Mouse (Mus musculus) 3134 (cell line): ENCODE measurements around the gene Bst2.
"Not testable (repeated sequence)": the region's sequence is repeated elsewhere in the genome, so short reads cannot be mapped to it uniquely, and the experiment has no call there.

Experiments
- DNase-seq: peaks from one replicate; pipeline ENCODE4 v3.0.0-alpha.2; 2011; ENCODE audit warnings: low spot score; ENCODE audit not compliant: insufficient read length; ENCODE audit errors: extremely low read depth

Gene Bst2

DNA sequence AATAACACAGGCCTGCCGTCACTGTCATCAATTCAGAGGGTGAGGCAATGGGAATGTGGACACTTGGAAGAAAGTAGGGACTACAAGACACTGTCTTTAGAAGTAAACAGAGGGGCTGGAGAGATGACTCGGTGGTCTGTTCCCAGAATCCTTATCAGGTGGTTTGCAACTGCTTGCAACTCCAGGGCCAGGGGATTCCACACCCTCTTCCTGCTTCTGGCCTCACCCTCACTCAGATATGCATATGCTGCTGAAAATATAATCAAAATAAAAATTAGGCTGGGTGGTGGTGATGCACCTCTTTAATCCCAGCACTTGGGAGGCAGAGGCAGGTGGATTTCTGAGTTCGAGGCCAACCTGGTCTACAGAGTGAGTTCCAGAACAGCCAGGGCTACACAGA, 22.8 kb upstream of the Bst2 start:
- DNase-seq = no peak

DNA sequence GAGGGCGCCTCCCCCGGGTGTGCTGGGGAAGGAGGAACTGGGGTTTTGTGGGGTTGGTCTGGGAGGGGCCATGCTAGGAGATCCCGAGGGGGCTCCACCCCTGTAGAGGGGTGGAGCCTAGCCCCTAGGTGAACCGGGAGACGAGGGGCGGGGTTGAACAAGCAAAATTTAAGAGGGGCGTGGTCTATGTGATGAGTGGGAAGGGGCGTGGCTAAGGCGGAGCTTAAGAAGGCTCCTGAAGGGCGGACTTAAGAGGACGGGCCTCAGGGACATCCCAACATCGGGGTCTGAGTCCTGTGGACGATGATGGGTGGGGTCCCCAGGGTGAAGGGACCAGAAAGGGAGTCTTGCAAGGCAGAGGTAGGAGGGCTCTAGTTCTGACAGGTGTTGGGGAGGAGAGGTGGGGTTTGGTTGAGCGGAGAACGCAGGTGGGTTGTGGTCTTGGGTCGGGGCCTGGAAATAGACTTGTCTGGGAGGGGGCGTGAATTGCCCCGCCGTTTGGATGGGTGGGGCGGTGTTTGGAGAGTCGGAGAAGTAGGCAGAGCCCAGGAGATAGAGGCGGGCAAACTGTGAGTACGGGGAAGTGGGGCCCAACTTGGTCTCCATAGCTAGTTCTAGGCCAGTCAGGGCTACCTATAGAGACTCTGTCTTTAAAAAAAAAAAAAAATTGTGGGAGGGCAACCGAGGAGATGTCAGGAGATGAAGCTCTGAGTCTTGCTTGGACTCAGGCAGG, 21.9 kb upstream of the Bst2 start:
- DNase-seq = no peak

DNA sequence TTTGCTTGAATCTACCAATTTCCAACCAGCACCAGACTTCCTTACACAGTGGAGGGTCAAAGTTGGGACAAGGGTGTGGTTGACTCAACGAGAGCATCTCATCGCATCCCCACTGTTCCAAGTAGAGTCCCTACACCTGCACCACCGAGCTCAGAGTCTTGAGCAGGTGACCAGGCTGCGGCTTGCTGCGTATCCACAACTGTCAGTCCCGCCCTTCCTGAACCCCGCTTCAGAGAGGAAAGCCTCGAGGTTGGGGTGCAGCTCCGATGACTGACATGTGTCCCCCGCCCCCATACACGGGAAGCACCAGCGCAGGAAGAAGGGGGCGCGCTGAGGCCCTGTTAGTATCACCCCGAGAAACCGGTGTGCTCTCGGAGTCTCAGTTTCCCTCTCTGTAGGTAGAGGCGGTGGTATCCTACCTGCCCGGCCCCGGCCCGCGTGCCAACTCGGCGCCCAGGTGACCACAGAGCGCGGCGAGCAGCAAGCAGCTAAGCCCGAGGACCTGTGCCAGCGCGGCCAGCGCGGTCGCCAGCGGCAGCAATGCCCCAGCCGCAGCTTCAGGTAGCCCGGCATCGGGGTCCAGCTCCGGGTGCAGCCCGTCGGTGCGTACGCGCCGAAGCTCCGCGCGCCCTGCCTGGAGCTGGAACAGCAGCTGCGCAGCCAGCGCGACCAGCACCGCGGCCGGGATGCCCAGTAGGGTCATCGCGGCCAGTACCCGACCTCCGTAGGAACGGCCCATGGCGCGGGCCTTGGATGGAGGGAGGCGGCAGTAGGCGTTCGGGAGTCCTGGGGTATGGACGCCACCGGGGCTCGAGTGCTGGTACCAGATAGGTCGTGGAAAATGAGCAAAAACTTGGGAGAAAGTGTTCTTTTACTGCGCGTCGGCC, 21.1 kb upstream of the Bst2 start, which contains the start of gene Tmem221:
Gene Tmem221, minus strand, starts transcription at position 801 of the 887 bp plus-strand sequence.
- DNase-seq = no peak

DNA sequence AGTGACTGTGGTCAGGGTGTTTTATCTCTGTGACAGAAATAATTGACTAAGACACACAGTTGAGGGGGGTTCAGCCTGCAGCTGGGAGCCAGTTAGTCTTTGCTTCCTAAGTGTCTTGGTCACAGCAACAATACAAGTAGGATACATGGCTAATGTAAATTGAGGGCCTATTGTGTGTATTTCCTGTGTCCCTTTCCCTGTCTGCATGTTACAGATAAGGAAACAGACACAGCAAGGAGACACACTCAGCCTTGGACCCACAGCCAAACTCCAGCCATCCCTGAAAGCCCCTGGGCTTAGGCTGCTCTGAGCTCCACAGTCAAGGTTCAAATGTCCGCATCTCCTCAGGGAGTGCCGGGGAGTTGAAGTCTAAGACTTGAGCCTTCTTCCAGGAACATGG, 17.4 kb upstream of the Bst2 start:
- DNase-seq = no peak

DNA sequence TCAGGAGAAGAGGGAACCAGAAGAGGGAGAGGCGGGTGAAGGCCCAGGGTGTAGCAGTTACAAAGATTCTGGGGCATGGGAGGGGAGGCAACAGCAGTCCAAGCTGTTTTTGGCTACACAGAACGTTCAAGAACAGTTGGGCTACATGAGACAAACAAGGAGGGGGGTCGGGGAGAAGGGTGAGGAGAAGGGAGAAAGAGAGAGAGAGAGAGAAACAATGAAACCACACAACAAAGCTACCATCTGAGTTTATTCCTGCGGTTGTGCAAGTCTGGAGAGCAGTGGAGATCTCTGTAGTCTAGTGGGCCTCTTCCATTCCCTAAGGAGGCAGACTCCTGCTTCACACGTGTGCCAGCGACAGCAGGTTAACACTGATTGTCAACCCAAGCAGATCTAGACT, 16.7 kb upstream of the Bst2 start:
- DNase-seq = no peak

DNA sequence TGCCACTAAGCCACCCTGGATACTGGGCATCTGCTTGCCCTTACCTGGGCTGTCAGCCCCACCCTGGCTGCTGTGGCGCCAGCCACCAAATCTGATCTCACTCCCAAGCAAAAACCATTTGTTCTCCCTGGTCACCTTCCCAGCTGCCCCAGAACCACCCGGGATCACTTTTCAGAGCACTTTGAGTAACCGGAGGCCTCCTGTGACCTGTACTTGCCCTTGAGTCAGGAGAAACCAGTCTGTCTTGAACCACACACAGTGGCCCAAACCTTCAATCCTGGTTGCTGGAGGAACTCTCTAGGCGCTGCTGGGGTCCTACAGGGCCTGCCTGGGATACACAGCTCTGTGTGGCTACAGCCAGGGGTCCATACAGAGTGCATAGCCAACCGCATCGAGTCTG, 15.5 kb upstream of the Bst2 start:
- DNase-seq = no peak

- DNase-seq = no peak
Observed at GRCm38 (mm10) chr8:71550754-71551153, 13.5 kb upstream of the Bst2 start.

GRCm38 (mm10) chr8:71547590-71547989, 10.3 kb upstream of the Bst2 start:
- no peak for DNase-seq

DNA sequence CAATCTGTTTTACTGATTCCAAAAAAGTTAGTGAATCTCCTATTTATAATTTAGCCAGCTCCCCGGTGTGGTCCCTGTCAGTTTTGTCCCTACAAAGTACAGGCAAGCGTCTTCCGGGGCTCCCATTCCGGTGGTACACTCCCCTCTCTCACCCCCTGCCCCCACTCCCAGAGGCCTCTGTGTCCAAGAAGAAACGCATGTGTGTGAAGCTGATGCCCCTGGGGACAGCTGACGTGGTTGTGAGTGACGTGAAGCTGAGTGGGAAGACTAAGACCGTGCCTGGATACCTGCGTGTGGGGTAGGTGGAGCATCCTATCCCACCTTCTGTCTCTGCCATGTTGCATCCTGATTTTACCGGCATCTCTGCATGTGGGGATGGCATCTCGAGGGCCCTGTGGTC, 7.8 kb upstream of the Bst2 start:
- no peak for DNase-seq

GRCm38 (mm10) chr8:71543755-71544154, 6.5 kb upstream of the Bst2 start:
- no peak for DNase-seq

- peak; percentile 93 for DNase-seq
Observed at GRCm38 (mm10) chr8:71542632-71543343, 5.5 kb upstream of the Bst2 start, which contains the start of gene Mvb12a. Gene Mvb12a, plus strand, starts transcription at chr8:71542922.

DNA sequence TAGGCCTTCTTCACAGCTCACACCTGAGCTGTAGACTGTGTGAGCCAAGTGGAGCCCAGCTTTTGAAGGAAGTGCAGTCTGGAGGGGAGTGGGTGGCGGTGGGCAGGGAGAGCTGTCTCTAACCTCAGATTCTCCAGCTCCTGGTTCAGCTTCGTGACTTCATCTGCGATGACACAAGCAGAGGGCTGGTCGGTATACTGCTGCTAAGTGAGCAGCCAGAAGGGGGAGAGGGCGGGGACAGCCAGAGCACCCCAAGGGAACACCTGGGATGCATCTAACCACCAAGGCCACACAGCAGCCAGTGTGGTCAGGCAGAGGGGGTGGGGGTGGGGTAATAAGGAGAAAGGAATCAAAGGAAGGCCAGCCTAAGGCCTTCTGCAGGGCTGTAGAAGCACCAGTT, 1.6 kb downstream of the Bst2 start:
- DNase-seq = peak; percentile 49

GRCm38 (mm10) chr8:71534263-71534810, 2.9 kb downstream of the Bst2 start:
- no peak for DNase-seq

- DNase-seq = not testable (repeated sequence)
Observed at GRCm38 (mm10) chr8:71530735-71531467, 6.4 kb downstream of the Bst2 start.

GRCm38 (mm10) chr8:71528362-71529073, 8.7 kb downstream of the Bst2 start:
- DNase-seq = no peak

GRCm38 (mm10) chr8:71527162-71527870, 9.9 kb downstream of the Bst2 start:
- peak; percentile 46 for DNase-seq

GRCm38 (mm10) chr8:71526272-71526671, 11.0 kb downstream of the Bst2 start:
- DNase-seq = no peak

DNA sequence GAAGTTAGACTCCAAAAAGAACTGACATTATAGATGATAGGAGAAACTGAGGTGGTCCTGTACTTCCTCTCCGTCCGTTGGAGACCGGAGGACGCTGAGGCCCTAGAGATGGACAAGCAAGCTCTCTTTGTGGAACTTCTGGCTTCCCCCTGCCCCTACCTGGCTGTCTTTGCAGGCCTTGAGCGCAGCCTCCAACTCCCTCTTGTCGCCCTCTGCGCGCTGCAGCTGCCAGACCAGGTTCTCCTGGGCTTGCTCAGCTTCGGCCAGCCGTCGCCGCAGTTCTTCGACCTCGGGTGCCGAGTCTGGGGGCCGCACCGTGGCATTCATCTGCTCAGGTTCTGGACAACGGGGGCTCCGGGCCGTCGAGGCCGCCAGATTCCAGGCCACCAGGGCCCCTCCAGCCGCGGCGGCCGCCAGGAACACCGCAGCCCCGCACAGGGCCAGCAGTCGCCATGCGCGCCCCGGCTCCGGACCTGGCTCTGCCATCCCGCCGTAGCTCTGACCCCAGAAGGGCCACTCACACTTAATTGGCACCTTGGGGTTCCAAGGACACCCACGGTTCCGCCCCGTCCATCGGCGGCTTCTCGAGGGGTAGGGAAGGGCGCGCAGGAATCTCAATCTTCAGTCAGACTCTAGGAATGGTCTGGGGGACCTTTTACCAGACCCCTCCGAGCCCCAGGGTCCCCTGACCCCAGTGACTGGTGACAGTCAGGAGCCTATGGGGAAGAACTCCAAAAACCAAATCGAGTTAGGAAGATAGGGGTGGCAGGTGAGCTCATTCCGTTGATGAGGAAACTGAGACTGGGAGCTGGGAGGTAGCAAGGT, 11.8 kb downstream of the Bst2 start, which contains the start of gene Ccdc194:
Gene Ccdc194, minus strand, starts transcription at position 486 of the 825 bp plus-strand sequence.
- no peak for DNase-seq
